Mouse (Mus musculus) cerebellum, adult 8-10 months (tissue): ENCODE measurements around the gene Pcdh8.

Experiments
- DNase-seq: peaks from one replicate; pipeline ENCODE4 v3.0.0; 2022

Pcdh8 gene

DNA sequence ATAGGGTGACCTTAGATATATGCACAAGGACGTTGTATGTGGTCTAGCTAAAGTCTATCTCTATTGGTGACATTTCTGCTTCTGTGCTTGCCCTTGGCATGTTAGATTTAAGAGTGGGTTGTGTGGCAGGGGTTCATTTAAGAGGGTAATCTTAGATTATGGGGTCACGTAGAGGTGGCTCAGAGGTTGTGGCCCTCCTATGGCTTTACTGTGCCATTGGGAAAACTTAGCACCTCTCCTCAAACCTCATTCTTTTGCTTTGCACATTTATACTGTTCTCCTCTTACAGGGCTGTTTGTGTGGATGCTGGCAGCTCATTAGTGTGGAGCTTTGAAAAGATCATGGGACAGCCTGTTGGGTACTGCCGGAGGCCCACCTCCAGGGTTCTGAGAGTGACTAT is 30.6 kb downstream of the Pcdh8 start:
- no peak for DNase-seq

DNA sequence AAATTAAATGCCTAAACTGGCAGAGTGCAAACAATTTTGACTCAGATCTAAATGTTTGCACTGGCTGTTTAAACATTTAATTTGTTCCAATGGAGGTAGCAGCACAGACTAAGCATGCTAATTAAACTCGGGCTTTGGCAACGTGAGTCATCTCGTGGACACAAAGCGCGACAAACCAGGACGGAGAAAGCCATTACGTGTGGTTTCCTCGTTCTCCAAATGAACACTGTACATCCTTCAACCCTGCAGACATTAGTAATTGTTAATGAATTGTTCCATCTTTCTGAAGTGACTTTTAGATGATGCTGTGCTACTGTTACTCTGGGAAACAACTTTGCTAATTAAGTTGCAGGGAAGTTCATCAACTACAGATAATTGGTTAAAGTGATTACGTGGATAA is 32.7 kb downstream of the Pcdh8 start:
- no peak for DNase-seq

DNA sequence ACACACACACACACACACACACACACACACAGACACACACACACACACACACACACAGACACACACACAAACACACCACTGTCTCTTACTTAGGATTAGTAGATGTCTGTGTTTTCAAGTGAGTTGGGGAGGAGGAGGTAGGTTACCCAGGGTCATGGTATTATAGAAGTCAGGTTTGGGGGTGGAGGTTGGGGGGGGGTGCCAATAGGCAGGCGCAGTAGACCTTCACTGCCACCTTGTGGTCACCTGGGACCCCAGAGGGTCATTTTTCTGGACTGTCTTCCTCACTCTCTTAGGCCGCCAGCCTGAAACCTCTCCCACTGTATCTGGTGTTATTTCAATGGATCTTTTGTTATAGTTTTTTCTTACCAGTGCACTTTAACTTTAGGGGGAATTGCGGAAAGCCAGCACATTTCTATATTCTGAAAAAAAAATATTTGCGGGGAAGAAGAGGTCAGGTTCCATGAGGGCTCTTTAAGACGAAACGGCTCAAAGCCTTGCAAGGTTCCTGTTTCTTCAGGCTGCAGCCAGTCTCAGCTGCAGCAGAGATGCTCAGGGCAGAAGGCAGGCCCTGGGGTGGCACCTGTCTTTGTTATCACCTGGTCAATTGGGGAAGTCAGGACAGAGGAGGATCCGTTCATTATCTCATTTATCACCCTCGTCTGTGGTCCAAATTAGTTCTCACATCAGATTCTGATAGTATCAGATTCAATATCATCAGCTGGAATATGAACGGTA is 33.3 kb downstream of the Pcdh8 start:
- no peak for DNase-seq

DNA sequence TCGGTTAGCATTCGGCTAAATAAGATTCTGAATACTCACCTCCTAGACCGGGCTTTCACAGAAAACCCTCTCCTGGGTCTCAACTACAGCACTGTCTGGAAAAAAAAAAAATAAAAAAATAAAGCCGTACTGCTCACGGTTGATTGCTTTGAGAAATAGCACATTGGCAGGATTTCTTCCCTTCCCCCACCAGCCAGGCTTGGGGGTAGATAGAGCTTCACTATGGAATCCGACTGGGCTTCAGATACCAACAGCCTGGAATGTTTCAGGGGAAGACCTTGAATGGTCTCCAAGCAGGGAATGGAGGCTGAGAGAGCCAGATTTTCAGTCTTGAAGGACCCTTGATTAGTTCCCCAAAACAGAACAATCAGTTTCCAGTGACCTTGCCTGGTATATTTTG is 34.3 kb downstream of the Pcdh8 start:
- DNase-seq = no peak

DNA sequence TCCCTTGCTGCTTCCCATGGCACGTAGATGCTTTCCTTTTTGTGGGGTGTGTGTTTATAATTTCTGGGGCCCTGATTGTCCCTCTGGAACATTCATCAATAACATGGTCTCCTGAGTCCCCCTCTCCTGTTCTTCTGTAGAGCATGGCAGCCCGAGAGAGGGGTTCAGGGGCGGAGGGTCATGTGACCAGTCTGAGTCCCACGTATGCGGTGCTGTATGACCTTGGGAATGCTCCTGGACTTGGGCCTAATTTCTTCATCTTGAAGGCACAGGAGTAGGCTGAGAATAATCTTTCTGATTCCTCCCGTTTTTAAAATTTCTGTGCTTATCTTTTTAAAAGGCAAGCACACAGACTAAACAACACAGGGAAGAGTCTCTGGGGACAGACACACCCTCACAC is 37.6 kb downstream of the Pcdh8 start:
- DNase-seq = no peak

DNA sequence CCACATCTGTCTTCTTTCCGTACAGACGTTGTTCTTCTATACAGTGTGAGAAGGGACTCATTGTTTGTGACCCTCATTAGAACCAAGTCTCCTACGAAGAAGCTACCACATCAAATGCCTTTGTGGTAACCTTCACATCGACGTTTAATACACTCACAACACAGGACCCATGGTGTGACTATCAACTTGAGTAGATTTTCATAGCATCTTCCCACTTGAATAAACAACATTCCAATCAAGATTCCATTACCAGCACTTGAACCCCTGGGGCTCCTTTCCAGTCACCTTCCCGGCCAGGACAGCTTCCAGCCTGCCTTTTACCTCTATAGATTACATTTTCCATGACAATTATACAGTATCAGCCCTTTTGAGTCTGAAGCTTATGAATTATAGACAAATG is 42.3 kb downstream of the Pcdh8 start:
- no peak for DNase-seq

DNA sequence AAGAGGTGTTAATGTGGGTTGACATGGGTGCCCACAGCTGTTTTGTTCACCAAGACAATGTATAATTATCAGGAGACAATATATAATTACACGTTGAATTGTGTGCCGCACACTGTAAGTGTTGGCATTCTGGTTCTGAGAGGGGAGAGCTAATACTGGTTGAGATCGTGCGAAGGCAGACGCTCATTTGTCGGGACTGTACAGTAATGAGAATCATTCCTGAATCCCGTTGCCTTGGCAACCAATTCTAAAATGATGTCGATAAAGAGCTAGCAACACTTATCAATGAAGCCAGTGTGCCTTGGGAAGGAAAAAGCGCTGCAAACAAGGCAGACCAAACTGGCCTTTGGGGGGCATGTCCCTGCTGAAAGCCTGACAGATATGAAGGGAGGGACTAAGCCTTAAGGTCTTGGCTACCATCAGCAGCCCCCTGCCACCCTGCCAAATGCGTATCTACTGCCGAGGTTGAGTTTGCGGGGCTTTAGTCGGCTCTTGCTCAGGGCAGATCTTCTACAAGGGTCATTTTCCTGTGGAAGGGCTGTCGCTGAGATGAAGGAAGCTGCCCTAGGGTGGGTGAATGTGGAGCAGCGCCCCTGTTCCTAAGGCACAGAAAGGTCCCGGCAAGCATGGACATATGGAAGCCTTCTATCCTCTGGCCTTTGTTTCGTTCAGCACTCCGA is 47.0 kb downstream of the Pcdh8 start:
- no peak for DNase-seq

DNA sequence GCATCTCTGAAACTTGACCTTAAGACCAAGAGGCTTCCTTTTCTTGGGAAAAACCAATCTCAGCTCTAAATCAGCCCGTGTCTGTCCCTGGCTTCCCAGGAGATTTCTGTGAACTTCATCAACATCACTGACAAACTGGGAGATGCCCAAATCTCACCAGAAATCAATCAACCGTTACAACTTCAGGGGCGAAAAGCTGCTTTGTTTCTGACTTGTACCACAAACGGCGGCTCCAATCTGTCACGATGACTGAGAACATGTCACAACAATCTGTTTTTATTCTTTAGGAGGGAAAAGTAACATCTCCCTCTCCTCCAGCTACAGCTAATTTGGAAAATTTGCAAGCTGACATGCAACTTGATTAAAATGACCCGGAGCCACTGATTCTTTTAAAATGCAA is 48.9 kb downstream of the Pcdh8 start:
- DNase-seq = no peak
